8 mouse cellular contexts compared by ENCODE assay signal in genomic region chr2:180455723-180456698, GRCm38 (mm10). TPM values are rescaled to one million over a fixed set of nuclear protein-coding genes. Genes with fewer than 3 reads are reported as not detected.
DNase-seq lines count a peak whose midpoint lies in the region; ATAC-seq lines count a peak whose summit lies in the region.

Gene Slco4a1, plus strand, starts transcription at chr2:180456245.

- H3K27ac ChIP-seq in intestine, embryonic 14.5 days (ENCODE audit: low read depth) = no peak within 1 kb of the TSS
- H3K27ac ChIP-seq in midbrain, embryonic 10.5 days (replicated peaks) = peak within 1 kb of the TSS; percentile 82

- intact Hi-C loops in left cerebral cortex, postnatal 36 days (cut with DNase I) = no loop called here

- H3K4me3 ChIP-seq in intestine, embryonic 14.5 days (ENCODE audit: low read depth, low read length) = peak within 1 kb of the TSS; percentile 37
- peak within 1 kb of the TSS; percentile 74 for H3K4me3 ChIP-seq in midbrain, embryonic 10.5 days

- peak; percentile 12 for DNase-seq in adipocyte (ENCODE audit: low spot score)
- peak; percentile 80 for DNase-seq in gastrocnemius, postnatal 25 days
- DNase-seq in intestine, embryonic 14.5 days (ENCODE audit: low spot score) = peak; percentile 87
- peak; percentile 63 to 78 for DNase-seq in left cerebral cortex, postnatal 36 days (ENCODE audit: low spot score in 2 of 2)
- DNase-seq in midbrain, embryonic 10.5 days (ENCODE audit: low spot score) = peak; percentile 95
- DNase-seq in right cerebral cortex, postnatal 36 days (ENCODE audit: low spot score in 2 of 2) = peak; percentile 33 to 50

- peak; percentile 91 for ATAC-seq in common myeloid progenitor, adult 5-6 weeks (replicated peaks; ENCODE audit: low read depth, poor library complexity, severe bottlenecking)
- ATAC-seq in intestine, embryonic 14.5 days (replicated peaks; ENCODE audit: low FRiP score, low TSS enrichment, low read depth) = peak; percentile 95
- no peak for ATAC-seq in erythroid progenitor cell, adult 5-6 weeks (replicated peaks; ENCODE audit: low FRiP score, poor library complexity, severe bottlenecking)

- 1% methylated on average over 62 of the region's 65 CpGs for WGBS in intestine, embryonic 14.5 days
- WGBS in midbrain, embryonic 10.5 days = 1% methylated on average over 65 of the region's 65 CpGs

- H3K4me2 ChIP-seq in intestine, embryonic 14.5 days (ENCODE audit: low read length) = peak within 1 kb of the TSS; percentile 62

- 0 out of 2 replicates have a peak within 1 kb of the TSS, but pooled peaks have one; percentile 16 for H3K9ac ChIP-seq in intestine, embryonic 14.5 days (ENCODE audit: low read length)

- H3K9me3 ChIP-seq in intestine, embryonic 14.5 days (ENCODE audit: control insufficient read depth, low read length) = no peaks in the 10 kb centered on the region
- H3K9me3 ChIP-seq in midbrain, embryonic 10.5 days (replicated peaks) = no peaks in the 10 kb centered on the region

- H3K36me3 ChIP-seq in intestine, embryonic 14.5 days (ENCODE audit: control insufficient read depth, insufficient read depth, low read length) = no peaks in the 10 kb centered on the region
- no peaks in the 10 kb centered on the region for H3K36me3 ChIP-seq in midbrain, embryonic 10.5 days

- H3K27me3 ChIP-seq in intestine, embryonic 14.5 days (replicated peaks; ENCODE audit: control insufficient read depth, insufficient read depth, low read length) = peaks cover 36% of the 10 kb centered on the region
- H3K27me3 ChIP-seq in midbrain, embryonic 10.5 days (ENCODE audit: low read depth, poor library complexity, severe bottlenecking) = peaks cover 83% of the 10 kb centered on the region

- 0 out of 2 replicates have a peak, but pooled peaks cover 6% of the 10 kb centered on the region for H3K4me1 ChIP-seq in intestine, embryonic 14.5 days (replicated peaks; ENCODE audit: control insufficient read depth, insufficient read depth, low read length)
- peaks cover 41% of the 10 kb centered on the region for H3K4me1 ChIP-seq in midbrain, embryonic 10.5 days

RNA-seq across cellular contexts. Expression of gene Slco4a1, which starts in this region (rescaled TPM):
- total RNA-seq in common myeloid progenitor, adult 5-6 weeks (2017) = 5.9 and 12.5 TPM in 2 replicates
- total RNA-seq in gastrocnemius, postnatal 25 days (2021) = not detected
- 1.5 and 2.3 TPM in 2 replicates for polyA plus RNA-seq in intestine, embryonic 14.5 days (2014; fragmentation: Nextera tagmentation; extraction: Ambion mirVana)
- total RNA-seq in left cerebral cortex, postnatal 36 days (2021) = 1 to 10 TPM; 1.4 to 1.8 TPM
- polyA plus RNA-seq in midbrain, embryonic 10.5 days (2016; fragmentation: Nextera tagmentation; extraction: Ambion mirVana) = 5.3 and 6.7 TPM in 2 replicates
- 5.9 and 8.3 TPM in 2 replicates for total RNA-seq in erythroid progenitor cell, adult 5-6 weeks (2015; ENCODE audit: low replicate concordance)
- total RNA-seq in erythroid progenitor cell, adult 5-6 weeks (2017; ENCODE audit: low replicate concordance) = 1.5 TPM in 1 of 2 replicates, not detected in the other

Comparison
In these comparisons a context has a peak if more than half of its experiments do, and no peak if none do; other contexts are left out.
1. Peak in DNase-seq in gastrocnemius, postnatal 25 days; RNA of the gene not detected or under 1 TPM.
2. DNase-seq: peak in every context shown above with its lines; median percentile 95 in midbrain, embryonic 10.5 days; 87 in intestine, embryonic 14.5 days; 80 in gastrocnemius, postnatal 25 days; 70 in left cerebral cortex, postnatal 36 days; 42 in right cerebral cortex, postnatal 36 days; 12 in adipocyte.